Mouse (Mus musculus) neural tube, embryonic 10.5 days (tissue): ENCODE measurements around the gene Igsf10.
"Not testable (repeated sequence)": the region's sequence is repeated elsewhere in the genome, so short reads cannot be mapped to it uniquely, and the experiment has no call there.

Experiments
- DNase-seq: peaks from one replicate; pipeline ENCODE4 v3.0.0-alpha.2; 2017; ENCODE audit warnings: low spot score; ENCODE audit errors: extremely low spot score

Gene Igsf10

DNA sequence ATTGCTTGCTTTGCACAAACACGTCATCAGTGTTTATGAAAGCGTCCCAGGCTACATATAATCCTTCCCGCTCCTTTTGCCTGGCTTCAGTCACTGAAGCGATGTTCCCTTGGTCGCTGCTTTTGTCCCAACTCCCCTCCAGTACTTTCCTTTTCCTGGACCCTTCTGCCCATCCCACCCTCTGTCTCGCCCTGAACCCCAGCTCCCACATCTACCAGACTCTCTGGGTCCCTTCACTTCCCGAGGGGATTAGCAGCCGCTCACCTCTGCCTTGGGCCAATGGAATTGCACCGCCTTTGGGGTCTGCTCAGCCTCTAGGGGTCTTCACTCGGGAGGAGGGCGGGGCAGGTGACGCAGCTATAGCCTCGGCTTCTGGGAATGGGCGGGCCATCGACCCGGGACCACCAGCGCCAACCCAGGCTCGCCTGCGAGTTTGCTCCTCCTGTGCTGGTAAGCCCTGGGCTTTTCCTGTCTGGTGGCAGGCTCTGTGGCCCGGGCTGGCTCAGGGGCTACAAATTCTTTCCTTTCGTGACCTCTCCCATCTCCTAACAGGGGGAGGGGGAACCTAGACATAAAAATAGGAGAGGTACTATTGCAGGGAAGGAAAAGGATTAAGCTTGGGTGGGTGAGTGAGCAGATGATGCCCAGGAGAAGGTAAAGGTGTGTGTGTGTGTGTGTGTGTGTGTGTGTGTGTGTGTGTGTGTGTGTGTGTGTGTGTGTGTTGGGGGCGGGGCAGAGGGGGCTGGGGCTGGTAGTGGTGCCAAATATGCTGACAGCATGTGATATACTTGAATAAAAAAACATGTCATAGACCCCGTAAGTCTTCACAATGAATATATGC lies at the start of gene Igsf10:
Gene Igsf10, minus strand, starts transcription at position 330 of the 841 bp plus-strand sequence.
- DNase-seq = peak; percentile 84

- DNase-seq = no peak
Observed at GRCm38 (mm10) chr3:59385553-59385952, 41.4 kb upstream of the Igsf10 start.

DNA sequence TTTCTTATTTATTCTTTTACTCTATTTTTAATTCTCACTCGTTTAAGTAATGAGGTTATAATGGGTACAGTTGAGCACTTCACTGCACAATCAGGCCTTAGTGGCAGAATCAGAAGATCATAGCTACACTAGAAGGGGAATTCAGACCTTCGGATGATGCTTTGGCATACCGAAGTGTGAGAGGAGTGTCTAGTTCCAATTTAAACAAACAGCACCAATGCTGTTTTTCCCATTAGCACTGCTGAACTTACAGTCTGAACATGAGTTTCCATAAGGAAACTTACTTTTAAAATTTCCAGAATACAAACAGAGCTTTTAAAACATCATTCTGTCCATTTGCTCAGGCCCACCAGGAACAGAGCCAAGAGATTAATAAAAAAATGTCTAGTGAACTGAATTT lies 40.8 kb upstream of the Igsf10 start:
- DNase-seq = no peak

GRCm38 (mm10) chr3:59384321-59384720 lies 40.1 kb upstream of the Igsf10 start:
- no peak for DNase-seq

- DNase-seq = not testable (repeated sequence)
Observed at GRCm38 (mm10) chr3:59378791-59379190, 34.6 kb upstream of the Igsf10 start.

DNA sequence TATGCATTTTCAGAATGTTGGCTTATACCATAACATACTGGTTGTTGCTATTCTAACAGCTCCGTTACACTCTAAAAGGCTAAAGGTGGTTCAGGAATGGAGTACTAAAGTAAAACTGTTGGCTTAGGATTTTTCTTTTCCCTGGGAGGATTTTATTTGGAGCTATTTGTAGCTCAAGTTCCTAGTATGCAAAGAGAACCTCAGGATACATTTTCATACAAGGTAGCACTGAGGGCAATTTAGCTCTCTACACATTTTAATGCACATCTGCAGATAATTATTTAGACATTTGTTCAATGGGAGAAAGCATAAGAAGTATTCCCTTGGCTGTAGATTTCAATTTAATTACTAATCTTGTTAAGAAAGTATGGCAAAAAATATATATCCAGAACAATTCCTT lies 17.7 kb upstream of the Igsf10 start:
- no peak for DNase-seq

GRCm38 (mm10) chr3:59360102-59360501 lies 15.9 kb upstream of the Igsf10 start:
- no peak for DNase-seq

DNA sequence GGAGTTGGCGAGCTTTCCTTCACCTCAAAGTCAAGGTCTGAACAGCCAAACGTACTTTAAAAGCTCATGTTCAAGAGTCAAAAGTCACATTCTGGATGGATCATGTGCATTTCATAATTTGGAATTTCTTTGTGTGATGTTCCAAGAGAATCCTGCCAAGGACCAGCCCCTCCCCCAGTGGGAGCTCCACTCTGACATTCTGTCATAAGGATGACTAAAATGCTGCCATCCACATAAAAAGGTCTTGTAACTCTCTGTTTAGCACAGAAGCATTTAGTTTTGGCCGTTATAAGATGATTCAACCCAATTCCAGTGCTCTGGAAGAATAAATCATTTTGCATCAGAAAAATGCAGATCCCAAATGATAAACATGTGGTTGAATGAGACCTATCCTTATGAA lies 10.0 kb upstream of the Igsf10 start:
- no peak for DNase-seq

GRCm38 (mm10) chr3:59351768-59352167 lies 7.6 kb upstream of the Igsf10 start:
- DNase-seq = no peak

- DNase-seq = no peak
Observed at GRCm38 (mm10) chr3:59343026-59343425, 1.2 kb downstream of the Igsf10 start.

GRCm38 (mm10) chr3:59341647-59342427 lies 2.4 kb downstream of the Igsf10 start:
- DNase-seq = no peak

DNA sequence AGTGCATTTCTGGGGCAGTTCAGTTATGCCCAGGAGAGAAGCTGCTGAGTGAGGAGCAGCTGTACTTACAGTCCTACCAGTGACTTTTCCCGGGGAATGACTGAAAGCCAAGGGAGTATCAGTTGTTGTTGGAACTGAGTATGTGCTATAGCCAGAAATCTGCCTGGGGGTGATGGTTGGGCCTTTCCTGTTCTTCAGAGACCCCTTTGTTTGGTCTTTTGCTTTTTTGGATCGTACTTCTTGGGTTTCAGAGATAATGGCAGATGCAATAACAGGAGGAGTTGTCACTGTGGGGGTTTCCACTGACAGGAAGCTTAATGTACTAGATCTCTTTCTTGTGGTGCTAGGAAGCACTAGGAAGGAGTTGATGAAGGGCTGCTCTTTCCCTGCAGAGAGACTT lies 15.7 kb downstream of the Igsf10 start:
- DNase-seq = no peak

DNA sequence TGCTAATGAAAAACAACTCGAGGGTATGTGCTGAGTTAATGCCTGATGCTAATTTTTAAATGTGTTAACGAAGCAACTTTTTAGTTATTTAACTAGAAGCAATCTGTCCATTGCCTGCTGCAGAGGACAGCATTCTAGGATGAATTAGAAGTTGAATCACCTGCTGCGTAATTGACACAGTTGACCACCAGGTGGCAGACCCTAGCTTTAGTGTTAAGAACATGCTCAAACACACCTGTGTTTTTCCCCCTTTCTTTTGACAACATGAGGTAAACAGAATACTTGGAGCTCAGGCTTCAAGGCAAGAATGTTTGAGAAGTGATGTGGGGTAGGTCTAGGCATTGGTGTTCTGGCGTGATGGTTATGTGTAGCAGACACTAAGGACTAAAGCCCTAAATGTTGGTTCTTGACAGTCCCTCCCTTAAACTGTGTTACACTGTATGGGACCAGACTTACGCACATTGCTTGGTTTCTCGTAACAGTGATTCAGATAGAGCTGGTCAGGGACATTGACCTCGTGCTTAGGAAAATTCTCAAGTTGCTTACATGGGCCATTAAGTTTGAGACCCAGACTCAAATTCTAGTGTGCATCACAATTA lies 22.8 kb downstream of the Igsf10 start:
- peak; percentile 43 for DNase-seq

DNA sequence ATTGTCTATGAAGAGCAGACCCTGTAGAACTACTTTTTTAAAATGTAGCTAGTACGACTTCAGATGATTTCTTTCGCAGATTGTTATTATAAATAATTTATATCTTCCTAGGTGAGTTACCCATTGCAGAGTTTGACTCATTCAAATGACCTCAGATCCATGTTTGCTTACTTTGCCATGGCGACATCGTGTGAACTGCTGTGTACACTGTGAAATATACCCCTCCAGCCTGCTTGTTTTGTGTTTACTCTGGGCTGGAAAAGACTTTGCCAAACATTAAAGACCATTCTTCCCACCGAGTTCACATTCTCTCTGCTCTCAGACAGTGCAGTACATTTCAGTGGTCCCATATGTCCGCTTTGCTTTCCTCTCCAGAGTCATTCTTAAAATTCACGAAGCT lies 28.1 kb downstream of the Igsf10 start:
- DNase-seq = no peak

DNA sequence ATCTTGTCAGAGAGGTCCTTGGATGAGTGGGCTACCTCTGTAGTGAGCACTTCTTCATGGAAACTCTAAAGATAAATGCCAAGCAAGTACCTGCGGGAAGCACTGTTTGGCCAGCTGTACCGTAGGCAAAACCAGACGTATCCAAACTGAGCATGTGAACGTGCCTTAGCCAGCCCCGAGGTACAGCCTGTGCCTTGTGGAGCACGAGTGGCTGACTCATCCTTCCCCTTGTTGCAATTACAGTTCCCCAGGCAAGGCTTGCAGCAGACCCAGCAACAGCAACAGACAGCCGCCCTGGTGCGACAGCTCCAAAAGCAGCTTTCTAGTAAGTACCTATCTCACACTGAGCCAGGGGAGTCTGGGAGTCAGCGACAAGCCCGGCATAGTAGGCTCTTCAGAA lies 31.6 kb downstream of the Igsf10 start:
- DNase-seq = no peak

- no peak for DNase-seq
Observed at GRCm38 (mm10) chr3:59305518-59305917, 38.7 kb downstream of the Igsf10 start.

GRCm38 (mm10) chr3:59304944-59305343 lies 39.2 kb downstream of the Igsf10 start:
- DNase-seq = no peak

DNA sequence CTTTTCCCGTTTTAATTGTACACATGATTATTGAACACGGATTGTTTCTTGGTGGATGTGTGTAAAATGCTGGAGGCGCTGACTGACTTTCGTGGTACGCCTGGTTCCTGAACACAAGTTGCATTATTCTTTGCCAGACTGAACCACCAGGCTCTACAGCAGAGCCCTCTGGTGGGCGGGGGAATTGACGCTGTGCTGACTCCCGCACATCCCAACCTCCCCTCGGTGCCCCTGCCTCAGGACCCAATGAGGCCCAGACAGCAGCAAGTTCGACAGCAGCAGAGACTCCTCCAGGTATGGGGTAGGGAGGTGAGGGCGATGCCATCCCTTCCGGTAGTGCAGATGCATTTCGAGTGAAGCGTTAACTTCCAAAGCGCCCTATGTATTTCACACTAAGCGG lies 46.5 kb downstream of the Igsf10 start:
- no peak for DNase-seq

DNA sequence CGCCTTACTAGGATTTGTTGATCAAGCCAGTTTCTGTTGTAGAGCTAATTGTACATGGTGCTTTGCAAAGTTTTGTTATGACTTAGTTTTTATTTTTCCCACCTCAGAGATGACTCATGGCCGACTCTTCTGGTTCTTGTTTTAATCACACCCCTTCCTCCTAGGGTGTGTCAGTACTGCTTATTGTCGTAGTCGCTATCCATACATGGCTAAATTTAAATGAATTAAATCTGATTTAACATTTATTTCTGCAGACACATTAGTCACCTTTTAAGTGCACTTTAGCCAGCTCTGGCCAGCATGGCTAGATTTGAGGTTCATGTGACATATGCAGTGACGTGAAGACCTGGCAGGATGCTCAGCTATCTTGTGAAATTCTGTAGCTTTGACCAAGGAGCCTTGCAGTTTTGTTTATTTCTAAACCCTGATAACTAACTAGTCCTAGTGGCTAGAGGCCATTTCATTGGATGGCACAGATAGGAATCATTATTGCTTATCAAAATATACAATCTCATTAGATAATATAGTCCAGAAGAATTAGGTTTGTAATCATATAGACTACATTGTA lies 47.5 kb downstream of the Igsf10 start:
- DNase-seq = no peak

DNA sequence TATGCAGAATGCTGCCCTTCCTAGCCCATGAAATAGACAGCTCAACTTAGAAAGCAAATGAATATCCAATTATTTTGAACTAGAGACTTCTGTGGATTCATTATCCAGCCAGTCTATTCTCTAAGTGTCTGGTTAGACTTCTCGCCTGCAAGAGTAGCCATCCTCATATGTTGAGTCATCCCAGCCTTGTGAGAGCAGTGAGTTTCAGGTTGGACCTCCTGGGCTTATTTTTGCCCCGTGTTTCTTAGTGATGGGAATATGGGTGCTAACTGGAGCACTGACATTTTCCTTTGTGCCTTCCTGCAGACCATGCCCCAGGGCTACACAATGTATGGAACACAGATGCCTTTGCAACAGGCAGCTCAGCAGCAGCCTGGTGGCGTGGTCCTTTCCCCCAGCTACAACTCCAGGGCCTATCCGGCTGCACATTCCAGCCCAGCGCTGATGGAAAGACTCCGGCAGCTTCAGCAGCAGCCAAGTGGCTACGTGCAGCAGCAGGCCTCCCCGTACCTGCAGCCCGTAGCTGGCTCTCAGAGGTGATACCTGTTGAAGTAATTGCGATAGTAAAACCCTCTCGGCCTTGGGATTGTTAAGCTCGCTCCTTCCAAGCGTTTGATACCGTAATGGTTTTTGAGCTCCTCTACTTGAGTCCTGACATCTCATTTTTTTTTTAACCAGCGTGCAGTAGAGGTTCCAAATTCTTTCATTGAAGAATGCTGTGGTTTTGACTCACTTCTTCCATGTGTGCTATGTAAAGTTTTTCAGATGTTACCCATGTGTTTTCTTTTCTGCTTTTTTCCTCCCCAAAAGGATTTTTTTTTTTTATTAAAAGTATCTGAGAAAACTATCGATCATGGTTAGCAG lies 48.3 kb downstream of the Igsf10 start:
- DNase-seq = no peak
